Mouse (Mus musculus): ENCODE data around the gene Tcaf3.

DNA sequence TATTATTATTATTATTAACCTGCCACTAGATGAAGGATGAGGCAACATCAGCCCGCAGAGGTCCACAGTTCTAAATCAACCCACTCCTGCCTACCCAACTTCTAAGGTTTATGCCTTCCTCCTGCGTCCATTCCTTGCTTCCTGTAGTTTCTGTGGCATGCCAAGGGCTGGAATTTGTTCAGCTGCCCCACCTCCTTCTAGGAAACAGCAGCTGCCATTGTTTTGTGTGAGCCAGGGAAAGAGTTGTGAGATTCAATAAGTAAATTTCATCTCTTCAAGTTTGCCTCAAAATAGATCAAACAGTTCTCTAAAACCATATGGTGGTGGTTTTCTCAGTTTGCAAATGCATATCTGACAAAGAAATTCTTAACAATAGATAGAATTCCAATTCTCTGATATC lies 29.3 kb downstream of the Tcaf3 start:
- no peak for TF ChIP-seq CTCF (IDR thresholded peaks at IDR 0.05; ENCODE audit: control insufficient read depth, insufficient read depth, insufficient replicate concordance, low read depth, low read length)
- TF ChIP-seq POLR2A (IDR thresholded peaks at IDR 0.05; ENCODE audit: control insufficient read depth, low read depth, low read length): no peak

Measured in testis, adult 2 months (tissue).